Mouse (Mus musculus): Measurements from ENCODE around the gene Actrt3. TPM values are rescaled to one million over a fixed set of nuclear protein-coding genes. Genes with fewer than 3 reads are reported as not detected.
A peak's percentile ranks its signal among the peaks of the same experiment; 100 is the strongest.

Gene Actrt3
- total and polyA plus RNA-seq, 3 experiments = 0.16 to 0.17 TPM; not detected in 1

GRCm38 (mm10) chr3:30595111-30595832, 4.5 kb downstream of the Actrt3 start (continued):
- no peak for TF ChIP-seq RAD21 (IDR thresholded peaks at IDR 0.05; ENCODE audit: low read depth, low read length)
- TF ChIP-seq MXI1 (IDR thresholded peaks at IDR 0.05; ENCODE audit: low read depth, low read length) = peak; percentile 26; the same call in 1 of the 2 replicates

GRCm38 (mm10) chr3:30593719-30594485, 5.8 kb downstream of the Actrt3 start:
- H3K27ac ChIP-seq (ENCODE audit: insufficient read depth, low read depth) = no peak overlapping the region
- H3K4me1 ChIP-seq (ENCODE audit: control insufficient read depth in 1 of 2, insufficient read depth in 2 of 2) = peaks cover 2 to 11% of the 10 kb centered on the region in 2 experiments; a peak in 3 of 4 replicates
- H3K27me3 ChIP-seq (replicated peaks) = no peaks in the 10 kb centered on the region
- no peaks in the 10 kb centered on the region for H3K79me2 ChIP-seq (replicated peaks; ENCODE audit: control insufficient read depth, extremely low read depth, insufficient read depth, poor library complexity, severe bottlenecking)
- no peak overlapping the region for H3K4me2 ChIP-seq (ENCODE audit: insufficient read depth, low read depth, poor library complexity, severe bottlenecking)
- H3K36me3 ChIP-seq (replicated peaks in 1 of 2; ENCODE audit: control insufficient read depth in 1 of 2, insufficient read depth in 1 of 2, low read length in 1 of 2) = no peaks in the 10 kb centered on the region
- TF ChIP-seq CTCF (conservative IDR thresholded peaks at IDR 0.05 in 1 of 2, IDR thresholded peaks at IDR 0.05 in 1 of 2; ENCODE audit: low read depth in 2 of 2, low read length in 2 of 2) (peak; percentile 16 to 64; a peak in 2 of 4 replicates), SMC3 (IDR thresholded peaks at IDR 0.05; ENCODE audit: low read depth, low read length) (peak; percentile 36), UBTF (IDR thresholded peaks at IDR 0.05; ENCODE audit: low read depth, low read length) (no peak), HCFC1 (IDR thresholded peaks at IDR 0.05; ENCODE audit: low read depth, low read length) (no peak), RAD21 (IDR thresholded peaks at IDR 0.05; ENCODE audit: low read depth, low read length) (peak; percentile 28), ETS1 (conservative IDR thresholded peaks at IDR 0.05; ENCODE audit: low read depth, low read length) (no peak), NRF1 (IDR thresholded peaks at IDR 0.05; ENCODE audit: low read depth, low read length) (peak; percentile 56), MAZ (IDR thresholded peaks at IDR 0.05; ENCODE audit: low read depth, low read length) (no peak), ZNF384 (IDR thresholded peaks at IDR 0.05; ENCODE audit: low read depth, low read length) (peak; percentile 89)
- in situ Hi-C loops (cut with MboI; ENCODE audit: low pct_ligation_motif_present, low pct_unique_long_range_greater_than_20kb, low sequenced_read_pairs) = loop anchor here (10.0 to 25.0 kb wide), 3 partner anchors 218 to 551 kb away; partner anchors contain the start of genes Cldn11 and Prkci
- DNase-seq (ENCODE audit: extremely low read depth) = peak; percentile 65
- dilution Hi-C loops (cut with MboI; ENCODE audit: extremely low pct_ligation_motif_present, extremely low pct_unique_long_range_greater_than_20kb, low sequenced_read_pairs) = no loop called here
- H3K4me3 ChIP-seq (replicated peaks in 1 of 3; ENCODE audit: low read depth in 2 of 3, low read length in 2 of 3, poor library complexity in 1 of 3) = no peak overlapping the region
- H3K9me3 ChIP-seq (replicated peaks; ENCODE audit: low read length) = no peaks in the 10 kb centered on the region
- no peak overlapping the region for H3K9ac ChIP-seq (ENCODE audit: insufficient read depth, low read depth)

DNA sequence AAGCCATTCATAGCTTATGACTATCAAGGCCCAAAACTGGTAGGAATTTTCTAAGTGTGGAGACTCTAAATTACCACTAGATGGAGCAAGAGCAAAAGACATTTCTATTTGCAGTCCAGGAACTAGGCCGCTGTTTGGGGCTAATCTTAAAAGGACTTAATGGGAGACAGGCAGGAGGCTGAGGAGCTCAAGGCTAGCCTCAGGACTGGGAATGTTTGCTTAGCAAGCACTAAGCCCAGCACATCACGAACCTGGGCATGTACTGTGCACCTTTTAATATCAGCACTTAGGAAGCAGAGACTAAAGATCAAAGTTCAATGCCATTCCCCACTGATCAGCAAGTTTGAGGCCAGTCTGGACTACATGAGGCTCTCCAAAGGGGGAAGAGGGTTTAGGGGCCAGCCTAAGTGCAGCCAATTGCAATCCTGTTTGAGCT, 7.3 kb downstream of the Actrt3 start:
- Histone ChIP-seq H3K9me3 (replicated peaks; ENCODE audit: low read length) (no peaks in the 10 kb centered on the region), H3K4me1 (ENCODE audit: control insufficient read depth in 1 of 2, insufficient read depth in 2 of 2) (peaks cover 2 to 11% of the 10 kb centered on the region in 2 experiments; a peak in 3 of 4 replicates), H3K4me3 (replicated peaks in 1 of 3; ENCODE audit: low read depth in 2 of 3, low read length in 2 of 3, poor library complexity in 1 of 3) (no peak overlapping the region), H3K9ac (ENCODE audit: insufficient read depth, low read depth) (no peak overlapping the region), H3K27me3 (replicated peaks) (no peaks in the 10 kb centered on the region), H3K4me2 (ENCODE audit: insufficient read depth, low read depth, poor library complexity, severe bottlenecking) (no peak overlapping the region), H3K79me2 (replicated peaks; ENCODE audit: control insufficient read depth, extremely low read depth, insufficient read depth, poor library complexity, severe bottlenecking) (no peaks in the 10 kb centered on the region), H3K36me3 (replicated peaks in 1 of 2; ENCODE audit: control insufficient read depth in 1 of 2, insufficient read depth in 1 of 2, low read length in 1 of 2) (no peaks in the 10 kb centered on the region), H3K27ac (ENCODE audit: insufficient read depth, low read depth) (no peak overlapping the region)
- dilution Hi-C loops (cut with MboI; ENCODE audit: extremely low pct_ligation_motif_present, extremely low pct_unique_long_range_greater_than_20kb, low sequenced_read_pairs) = no loop called here
- in situ Hi-C loops (cut with MboI; ENCODE audit: low pct_ligation_motif_present, low pct_unique_long_range_greater_than_20kb, low sequenced_read_pairs) = loop anchor here (10.0 to 25.0 kb wide), 3 partner anchors 220 to 552 kb away; partner anchors contain the start of genes Cldn11 and Prkci
- peak; percentile 72 for DNase-seq (ENCODE audit: extremely low read depth)
- TF ChIP-seq SMC3 (IDR thresholded peaks at IDR 0.05; ENCODE audit: low read depth, low read length) (peak; percentile 76), MAFK (IDR thresholded peaks at IDR 0.05; ENCODE audit: insufficient replicate concordance, low read length) (no peak), KAT2A (IDR thresholded peaks at IDR 0.05; ENCODE audit: insufficient replicate concordance, low read length) (no peak), ZC3H11A (IDR thresholded peaks at IDR 0.05; ENCODE audit: low read depth, low read length) (no peak), MEF2A (IDR thresholded peaks at IDR 0.05; ENCODE audit: borderline replicate concordance, low read depth, low read length) (no peak), TCF12 (IDR thresholded peaks at IDR 0.05; ENCODE audit: low read depth, low read length) (no peak), RAD21 (IDR thresholded peaks at IDR 0.05; ENCODE audit: low read depth, low read length) (peak; percentile 93), CTCF (conservative IDR thresholded peaks at IDR 0.05 in 1 of 2, IDR thresholded peaks at IDR 0.05 in 1 of 2; ENCODE audit: low read depth in 2 of 2, low read length in 2 of 2) (peak; percentile 55 to 90), IRF4 (IDR thresholded peaks at IDR 0.05; ENCODE audit: low read depth, low read length) (0 out of 2 replicates have a peak, but pooled peaks have one; percentile 23), CHD2 (IDR thresholded peaks at IDR 0.05; ENCODE audit: low read length) (no peak), ELF1 (IDR thresholded peaks at IDR 0.05; ENCODE audit: low read depth, low read length) (peak; percentile 76), MYC (IDR thresholded peaks at IDR 0.05; ENCODE audit: low read depth, low read length) (peak; percentile 47; the same call in 1 of the 2 replicates)
